Mouse (Mus musculus): ENCODE results near the gene 4933417A18Rik.
"Not testable (repeated sequence)": the region's sequence is repeated elsewhere in the genome, so short reads cannot be mapped to it uniquely, and the experiment has no call there.

DNA sequence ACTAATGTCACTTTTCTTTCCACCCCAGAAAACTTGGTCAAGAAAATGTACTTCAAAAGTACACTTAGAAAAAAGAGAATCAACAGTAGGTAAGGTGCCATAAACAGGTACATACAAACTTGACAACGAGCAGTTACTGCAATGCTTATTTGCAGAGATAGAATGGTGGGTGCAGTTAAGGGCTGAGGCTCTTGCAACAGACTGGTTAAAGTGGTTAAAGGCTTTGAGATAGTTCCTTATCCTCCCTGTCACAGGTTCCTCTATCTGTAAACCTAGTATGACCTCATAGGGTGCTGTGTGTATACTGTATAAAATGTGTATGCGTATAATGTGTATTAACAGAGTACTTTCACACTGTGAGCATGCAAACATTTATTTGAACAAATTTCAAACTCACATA is 27.2 kb downstream of the 4933417A18Rik start:
- TF ChIP-seq CTCF (IDR thresholded peaks at IDR 0.05; ENCODE audit: borderline replicate concordance, insufficient read depth, low read length); POLR2A (IDR thresholded peaks at IDR 0.05; ENCODE audit: low read depth, low read length): not testable (repeated sequence)

Data from embryonic fibroblast, embryonic 13.5 days (primary cell).